Mouse (Mus musculus) spleen, adult 2 months (tissue): Measurements from ENCODE around the gene Cog5.

Source experiments
- CTCF ChIP-seq: fragments of 200-500 bp; IDR thresholded peaks from 2 replicates; pipeline ENCODE4 v1.5.1; 2011; ENCODE audit warnings: mild to moderate bottlenecking, inconsistent platforms; ENCODE audit not compliant: insufficient read depth, insufficient read length, insufficient replicate concordance; ENCODE audit errors: extremely low read depth
- POLR2A ChIP-seq: fragments of 200-500 bp; IDR thresholded peaks from 2 replicates; pipeline ENCODE4 v1.6.1; 2011; ENCODE audit warnings: low read depth, low read length, inconsistent platforms

DNA sequence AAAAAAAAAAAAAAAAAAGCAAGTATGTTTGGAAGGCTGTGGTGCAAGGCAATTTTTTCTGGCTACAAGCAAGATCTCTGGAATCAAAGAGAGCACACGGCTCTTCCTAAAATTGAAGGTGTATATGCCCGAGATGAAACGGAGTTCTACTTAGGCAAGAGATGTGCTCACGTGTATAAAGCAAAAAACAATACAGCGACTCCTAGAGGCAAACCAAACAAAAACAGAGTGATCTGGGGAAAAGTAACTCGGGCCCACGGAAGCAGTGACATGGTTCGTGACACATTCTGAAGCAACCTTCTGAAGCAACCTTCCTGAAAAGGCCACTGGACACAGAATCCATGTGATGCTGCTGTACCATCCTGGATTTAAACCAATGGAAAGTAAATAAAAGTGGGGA, 92.6 kb downstream of the Cog5 start:
- TF ChIP-seq POLR2A (no peak), CTCF (no peak)
